Mouse (Mus musculus): ENCODE measurements at regions not wholly inside any gene's neighbourhood (a gene's known extent, or its start where the extent isn't known, plus 50 kb on each side); places are given as distances from the start of the nearest gene placed in this dataset.

DNA sequence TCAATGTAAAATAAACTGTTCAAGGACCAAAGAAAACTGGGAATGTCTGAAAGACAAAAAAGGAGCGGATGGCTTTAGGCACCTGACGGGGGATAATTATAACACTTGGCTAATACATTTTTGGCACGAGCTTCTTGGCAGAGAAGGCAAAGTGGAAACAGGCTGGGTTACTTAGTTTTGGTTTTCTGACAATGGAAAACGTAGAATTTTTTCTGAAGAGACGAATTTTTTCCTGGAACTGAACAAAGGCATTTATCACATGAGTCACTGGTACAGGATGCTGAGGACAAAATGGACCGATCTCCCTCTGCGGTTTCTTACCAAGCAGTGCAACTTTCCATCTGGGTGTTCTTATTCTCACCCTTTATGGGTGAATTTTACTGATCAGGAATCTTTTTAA is 143.2 kb upstream of the Slit3 start:
- no peak for DNase-seq (ENCODE audit: low spot score)

DNA sequence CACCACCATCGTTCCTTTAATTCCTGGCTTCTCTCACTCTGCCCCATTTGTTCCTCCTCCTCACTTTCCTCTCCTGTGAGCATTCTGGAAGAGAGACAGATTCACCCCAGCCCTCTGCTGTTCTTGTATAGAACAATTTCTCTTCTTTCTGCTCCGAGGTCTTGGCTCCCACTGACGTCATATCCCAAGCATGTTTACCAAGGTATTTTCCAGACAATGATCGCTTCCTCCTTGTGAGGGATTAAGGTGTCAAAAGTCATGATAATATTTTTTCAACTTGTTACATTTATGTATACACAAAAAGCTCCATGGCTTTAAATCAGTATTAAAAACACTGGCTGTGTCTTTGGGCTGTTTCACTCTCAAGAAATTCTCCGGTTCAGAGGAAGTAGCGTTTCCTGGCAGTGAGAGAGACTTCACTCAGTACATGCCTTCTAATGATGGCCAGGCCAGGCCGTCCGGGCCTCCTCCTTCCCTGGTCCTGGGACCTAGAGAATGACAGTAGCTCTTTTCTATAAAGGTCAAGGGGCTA is 142.4 kb upstream of the Spdl1 start:
- no peak for DNase-seq (ENCODE audit: low spot score)

DNA sequence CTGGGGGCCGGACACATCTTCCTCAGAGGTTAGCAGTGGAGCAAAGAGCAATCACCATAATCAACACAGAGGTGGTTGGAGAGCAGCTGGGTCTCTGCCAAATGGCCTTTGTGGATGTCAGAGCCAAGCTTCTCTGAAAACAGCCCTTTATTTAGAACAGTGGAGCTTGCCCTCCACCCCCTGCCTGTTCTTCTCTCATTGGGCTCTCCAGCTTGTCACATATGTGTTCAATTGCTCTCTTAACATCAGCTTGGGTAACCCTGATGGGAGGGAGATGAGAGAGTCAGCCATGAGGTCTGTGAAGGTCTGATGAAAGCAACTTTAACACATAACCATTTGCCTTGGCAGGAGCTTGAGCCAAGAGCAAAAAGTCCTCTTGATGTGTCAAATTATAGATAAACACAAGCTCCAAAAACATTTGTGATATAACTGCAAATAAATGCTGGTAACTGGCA is 140.1 kb upstream of the Spdl1 start:
- no peak for DNase-seq (ENCODE audit: low spot score)

DNA sequence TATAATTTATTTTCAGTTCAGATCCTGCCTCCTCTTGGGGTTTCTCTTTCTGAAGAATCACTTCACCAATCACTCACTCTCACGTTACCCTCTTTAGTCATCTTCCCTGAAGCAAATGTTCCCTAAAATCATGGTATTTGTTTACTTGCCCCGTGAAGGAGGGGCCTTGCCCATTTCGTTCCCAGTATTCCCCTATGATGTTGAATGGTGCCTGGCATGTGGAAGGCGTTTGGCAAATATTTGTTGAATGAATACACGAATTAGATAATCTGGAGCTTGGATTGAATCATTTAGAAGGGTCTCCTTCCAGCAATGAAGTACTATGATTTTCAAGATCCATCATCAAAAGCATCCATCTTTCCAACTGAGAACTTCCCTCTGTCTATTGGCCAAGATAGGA is 139.6 kb upstream of the Spdl1 start:
- no peak for DNase-seq (ENCODE audit: low spot score)

DNA sequence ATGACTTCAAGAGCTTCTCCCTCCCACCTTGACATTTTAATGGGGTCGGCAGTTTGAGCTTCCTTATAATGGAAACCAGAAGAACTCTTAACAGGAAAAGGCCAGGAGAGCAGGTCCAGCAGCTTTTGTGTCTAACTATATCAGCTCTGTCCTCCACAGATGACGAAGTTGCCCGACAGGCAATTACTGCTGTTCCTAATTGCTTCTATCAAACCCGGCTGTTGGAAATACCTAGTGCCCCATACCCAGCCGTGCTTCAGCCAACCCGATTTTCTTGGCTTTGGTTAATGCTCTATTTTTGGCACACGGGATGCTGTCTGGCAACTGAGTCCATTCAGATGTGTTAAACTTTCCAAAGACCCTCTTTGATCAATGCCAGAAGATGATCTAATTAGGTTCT is 125.8 kb upstream of the Spdl1 start:
- DNase-seq (ENCODE audit: low spot score): no peak

DNA sequence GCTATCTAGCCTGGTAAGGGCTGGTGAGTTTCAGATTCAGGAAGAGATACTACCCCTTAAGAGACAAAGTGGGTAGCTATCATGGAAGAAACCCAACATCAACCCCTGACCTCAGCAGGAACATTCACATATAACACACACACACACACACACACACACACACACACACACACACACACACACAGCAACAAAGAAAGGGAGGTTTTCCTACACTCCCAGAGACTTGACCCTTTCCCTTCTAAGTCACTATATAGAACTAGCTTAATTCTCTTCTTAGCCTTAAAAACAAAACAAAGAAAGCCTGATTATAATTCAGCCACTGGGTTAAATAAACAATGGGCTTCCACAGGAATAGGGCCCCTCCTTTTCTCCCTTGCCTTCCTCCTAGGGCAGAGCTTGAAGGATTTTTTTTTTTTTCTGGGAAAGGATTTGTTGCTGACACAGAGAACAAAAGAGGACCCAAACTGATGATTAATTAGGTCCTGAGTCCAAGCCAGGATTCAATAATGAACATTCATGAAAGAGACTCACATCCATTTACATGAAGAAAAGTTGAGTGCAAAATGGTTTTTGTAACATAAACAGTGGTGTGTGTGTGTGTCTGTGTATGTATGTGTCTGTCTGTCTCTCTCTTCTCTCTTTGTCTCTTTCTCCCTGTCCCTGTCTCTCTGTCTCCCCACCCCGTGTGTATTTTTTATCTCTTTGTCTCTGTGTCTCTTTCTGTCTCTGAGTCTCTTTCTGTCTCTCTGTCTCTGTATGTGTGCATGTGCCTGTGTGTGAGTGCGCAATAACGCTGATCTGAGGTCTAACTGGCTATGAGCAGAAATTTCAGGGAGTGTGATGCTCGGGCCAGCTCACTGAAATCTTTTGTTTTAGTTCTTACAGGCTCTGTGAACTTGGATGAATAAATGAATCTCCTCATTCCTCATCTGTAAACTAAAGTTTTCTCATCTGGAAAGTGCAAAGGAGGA is 108.3 kb upstream of the Spdl1 start:
- DNase-seq (ENCODE audit: low spot score): no peak

DNA sequence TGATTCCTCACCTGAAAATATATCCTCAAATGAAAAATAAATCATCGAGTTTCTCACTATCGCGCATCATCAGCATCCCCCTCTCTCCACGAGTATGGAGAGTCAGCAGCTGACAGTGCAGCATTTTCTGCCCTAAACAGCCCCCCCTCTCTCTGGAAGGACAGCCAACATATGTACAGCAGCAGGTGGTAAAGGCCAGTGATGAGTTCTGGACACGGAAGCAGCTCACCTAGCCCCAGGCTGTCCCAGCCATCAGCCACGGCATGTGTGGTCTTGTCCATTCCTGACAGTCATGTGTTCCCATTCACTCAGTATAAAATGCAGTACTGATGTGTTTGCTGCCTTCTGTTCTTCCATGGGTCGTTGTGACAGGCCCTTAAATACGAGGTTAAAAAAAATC is 106.7 kb upstream of the Spdl1 start:
- no peak for DNase-seq (ENCODE audit: low spot score)

DNA sequence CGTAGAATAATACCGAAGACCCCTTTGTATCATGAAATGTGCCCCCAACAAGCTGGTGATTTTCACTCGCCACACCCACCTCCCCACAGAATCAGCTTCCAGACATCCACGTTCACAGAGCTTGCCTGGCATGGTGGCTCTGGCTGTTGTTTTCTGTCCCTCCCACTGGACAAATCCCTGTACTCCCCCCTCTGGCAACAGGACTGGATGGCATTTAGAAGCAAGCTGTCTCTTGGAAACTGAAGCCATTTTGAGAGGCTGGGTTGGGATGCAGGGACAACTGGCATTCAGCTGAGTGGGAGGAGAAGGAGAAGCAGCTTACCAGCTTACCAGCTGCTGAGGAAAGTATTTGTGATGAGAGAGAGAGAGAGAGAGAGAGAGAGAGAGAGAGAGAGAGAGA is 105.6 kb upstream of the Spdl1 start:
- no peak for DNase-seq (ENCODE audit: low spot score)

DNA sequence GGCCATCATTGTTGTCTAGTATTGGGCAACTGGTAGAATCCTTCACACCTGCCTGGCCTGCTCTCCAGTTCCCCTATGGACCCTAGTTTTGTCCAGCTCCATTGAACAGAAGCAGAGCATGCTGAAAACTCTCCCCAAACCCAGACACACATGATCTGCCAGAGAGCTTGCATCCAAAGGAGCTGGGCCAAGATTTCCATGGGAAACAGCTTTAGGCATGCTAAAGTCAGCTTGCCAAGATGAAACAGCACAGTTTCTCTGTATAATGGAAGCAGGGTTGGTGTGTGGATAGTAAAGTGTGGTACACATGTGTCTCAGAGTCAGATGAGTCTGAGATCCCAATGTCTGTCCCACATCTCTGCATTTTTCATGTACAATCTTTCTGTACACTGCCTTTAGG is 98.8 kb upstream of the Spdl1 start:
- DNase-seq (ENCODE audit: low spot score): no peak

DNA sequence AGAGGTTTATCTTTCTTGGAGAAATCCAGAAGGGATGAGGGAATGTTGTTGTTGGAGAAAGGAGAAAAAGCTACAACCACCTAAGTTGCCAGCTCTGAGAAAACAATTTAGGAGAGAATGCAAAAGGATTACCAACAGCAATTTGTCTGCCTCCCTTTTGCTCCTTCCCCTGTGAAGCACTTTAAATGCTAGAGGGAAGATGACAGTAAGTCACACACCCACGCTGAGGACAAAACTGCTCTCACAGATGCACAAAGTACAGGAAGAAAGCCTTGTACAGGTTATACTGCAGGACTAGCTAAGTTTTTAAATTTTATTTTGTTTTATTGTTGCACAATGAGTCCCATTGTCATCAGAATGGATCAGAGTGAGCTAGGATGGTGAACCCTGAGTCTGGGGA is 83.7 kb upstream of the Spdl1 start:
- no peak for DNase-seq (ENCODE audit: low spot score)

DNA sequence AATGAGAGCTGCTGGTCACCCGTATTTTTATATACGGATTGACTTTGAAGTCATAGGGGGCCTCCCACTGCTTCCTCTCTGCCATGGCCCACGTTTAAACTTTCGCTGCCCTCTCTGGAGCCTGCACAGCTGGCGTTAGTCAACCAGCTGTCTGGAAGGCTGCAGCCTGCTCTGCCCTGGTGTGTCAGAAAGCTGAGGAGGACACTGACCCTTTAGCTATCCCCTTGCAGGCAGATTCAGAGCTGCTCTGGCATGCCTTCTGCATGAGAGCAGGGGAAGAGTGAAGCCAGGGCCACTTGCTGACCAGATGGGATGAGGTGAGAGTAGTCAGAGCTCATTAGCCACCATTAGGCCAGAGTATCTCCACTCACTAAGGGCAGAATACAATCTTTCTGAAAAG is 76.4 kb upstream of the Spdl1 start:
- DNase-seq (ENCODE audit: low spot score): no peak

DNA sequence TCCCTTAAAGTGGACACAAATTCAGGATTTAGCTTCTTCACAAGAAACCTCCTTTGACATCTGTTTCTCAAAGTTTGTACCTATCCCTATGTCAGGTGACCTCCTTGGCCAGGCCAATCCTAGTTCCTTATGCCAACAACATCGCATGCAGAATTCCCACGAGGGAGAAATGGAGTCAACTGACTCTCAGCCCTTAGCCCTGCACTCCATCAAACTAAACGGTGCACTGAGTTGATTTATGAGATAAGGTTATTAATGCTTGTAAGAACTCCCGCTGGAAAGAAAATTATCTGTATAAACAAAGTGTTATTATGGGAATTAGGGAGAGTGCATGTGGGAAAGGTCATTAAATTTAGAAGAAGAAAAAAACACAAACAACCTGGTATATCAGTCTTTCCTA is 70.8 kb upstream of the Spdl1 start:
- no peak for DNase-seq (ENCODE audit: low spot score)

DNA sequence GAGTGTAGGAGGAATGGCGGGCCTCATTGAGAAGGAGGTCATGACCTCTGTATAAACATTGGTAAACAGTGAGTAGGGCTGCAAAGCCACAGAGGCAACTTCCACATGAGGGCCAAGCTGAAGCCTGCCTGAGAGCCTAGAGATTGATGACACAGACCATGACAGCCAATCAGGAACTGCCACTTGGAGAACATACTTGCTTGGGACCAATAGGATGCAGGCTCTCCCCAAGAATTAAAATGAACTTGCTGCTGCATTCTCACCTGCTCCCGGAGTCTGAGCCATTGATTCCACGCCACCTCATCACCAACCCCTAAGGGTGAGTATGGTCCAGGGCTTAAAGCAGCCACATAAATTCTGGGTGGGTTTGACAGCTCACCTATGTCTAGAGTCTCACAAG is 66.0 kb upstream of the Spdl1 start:
- peak; percentile 1 for DNase-seq (ENCODE audit: low spot score)

DNA sequence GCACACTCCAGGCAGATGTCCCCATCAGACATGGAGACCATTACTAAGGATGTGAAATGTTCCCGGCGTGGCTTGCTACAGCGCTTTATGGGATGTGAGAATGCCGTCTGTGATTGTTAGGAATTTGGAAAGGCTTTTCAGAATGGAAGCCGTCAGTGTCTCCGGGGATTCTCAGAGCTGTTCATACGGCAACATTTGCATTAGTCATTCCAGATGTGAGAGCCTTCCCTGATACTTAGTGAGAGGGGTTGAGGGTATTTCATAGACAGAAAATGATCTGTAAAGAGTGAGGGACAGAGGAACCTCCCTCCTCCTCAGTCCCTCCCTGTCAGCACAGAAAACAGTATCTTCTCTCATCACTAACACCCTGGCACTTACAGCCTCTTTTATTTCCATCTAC is 62.2 kb upstream of the Spdl1 start:
- no peak for DNase-seq (ENCODE audit: low spot score)

DNA sequence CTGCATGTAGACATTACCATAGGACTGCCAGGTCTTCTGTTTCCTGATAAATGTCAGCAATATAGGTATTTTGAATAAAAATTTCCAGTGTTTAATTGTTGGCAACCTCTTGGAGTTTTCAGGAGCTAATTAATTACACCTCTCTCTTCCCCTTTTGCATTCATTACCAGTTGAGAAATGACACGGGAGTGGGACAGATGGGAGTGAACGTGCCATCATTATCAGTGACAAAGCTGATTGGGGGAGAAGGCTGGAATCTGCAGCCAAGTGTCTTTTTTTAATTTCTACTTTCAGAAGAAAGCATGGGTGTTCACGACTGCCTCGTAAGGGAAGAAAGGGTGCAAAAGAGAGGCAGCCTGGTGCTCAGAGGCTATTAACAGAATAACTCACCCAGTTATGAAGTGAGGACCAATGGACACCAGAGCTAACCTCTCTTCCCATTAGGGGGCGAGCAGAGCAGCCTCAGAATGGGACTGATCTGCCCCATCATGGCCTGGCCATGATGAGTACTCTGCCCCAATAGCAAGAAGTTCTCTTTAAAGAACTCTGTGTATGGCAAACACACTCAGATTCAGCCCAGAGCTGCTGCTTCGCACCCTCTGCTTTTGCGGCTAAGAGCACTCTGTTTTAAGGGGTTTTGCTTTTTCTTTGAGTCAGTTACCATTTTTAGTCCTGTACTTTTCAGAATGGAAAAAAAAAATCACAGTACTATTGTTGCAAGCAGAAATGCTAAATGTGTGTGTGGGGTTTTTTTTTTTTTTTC is 55.1 kb upstream of the Spdl1 start:
- DNase-seq (ENCODE audit: low spot score): no peak

DNA sequence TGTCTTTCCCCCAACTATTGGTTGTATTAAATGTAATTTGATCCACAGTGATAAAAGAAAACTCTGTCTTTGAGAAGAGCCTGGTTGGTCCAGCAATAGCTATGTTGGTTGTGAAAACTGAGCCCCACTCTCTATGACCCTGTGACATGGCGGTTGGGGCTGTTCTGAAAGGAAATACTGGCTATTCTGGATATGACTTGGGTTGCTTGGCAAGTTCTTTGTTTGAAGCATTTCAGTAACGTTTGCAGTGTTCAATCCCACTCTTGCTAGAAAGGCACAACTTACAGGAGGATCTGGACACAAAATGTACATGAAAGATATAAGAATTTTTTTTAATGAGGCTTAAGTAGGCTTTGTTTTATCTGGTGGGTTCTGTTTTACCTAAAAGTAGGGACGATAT is 54.1 kb upstream of the Spdl1 start:
- no peak for DNase-seq (ENCODE audit: low spot score)

Data from c-Kit-positive CD71-positive TER-119-positive erythroid progenitor cells, embryonic 14.5 days (primary cell).